Mouse (Mus musculus) C2C12 (cell line): Measurements from ENCODE around the gene Spata7. TPM values are rescaled to one million over a fixed set of nuclear protein-coding genes. Genes with fewer than 3 reads are reported as not detected.

Experiments
- H3K27me3 ChIP-seq: one replicate; pipeline ENCODE4 v1.6.1; 2011; ENCODE audit not compliant: control insufficient read depth, insufficient read depth, insufficient read length
- H3K36me3 ChIP-seq: one replicate; pipeline ENCODE4 v1.6.1; 2011; ENCODE audit not compliant: control insufficient read depth, insufficient read depth
- H3K4me3 ChIP-seq: one replicate; pipeline ENCODE4 v1.5.1; 2011; ENCODE audit warnings: mild to moderate bottlenecking, control low read depth; ENCODE audit not compliant: poor library complexity, insufficient read depth, severe bottlenecking
- H3K79me2 ChIP-seq: one replicate; pipeline ENCODE4 v1.6.1; 2011; ENCODE audit not compliant: control insufficient read depth, insufficient read depth
- H3K79me3 ChIP-seq: one replicate; pipeline ENCODE4 v1.6.1; 2011; ENCODE audit warnings: low read depth, control low read depth
- H3ac ChIP-seq: one replicate; pipeline ENCODE3; 2011; ENCODE audit warnings: low read depth; ENCODE audit not compliant: control insufficient read depth, insufficient read length
- CEBPB ChIP-seq: IDR thresholded peaks from one replicate; pipeline ENCODE4 v1.6.1; 2011; ENCODE audit warnings: low read depth, mild to moderate bottlenecking, control low read depth, moderate library complexity
- CTCF ChIP-seq: IDR thresholded peaks from one replicate; pipeline ENCODE4 v1.5.1; 2011; ENCODE audit not compliant: control insufficient read depth, insufficient read depth, insufficient read length
- FOSL1 ChIP-seq: IDR thresholded peaks from one replicate; pipeline ENCODE4 v1.8.0; 2011; ENCODE audit warnings: mild to moderate bottlenecking, low read length; ENCODE audit not compliant: poor library complexity, insufficient read depth, severe bottlenecking
- MAX ChIP-seq: IDR thresholded peaks from one replicate; pipeline ENCODE4 v1.6.1; 2011; ENCODE audit warnings: mild to moderate bottlenecking, control low read depth
- MYOD1 ChIP-seq: IDR thresholded peaks from one replicate; pipeline ENCODE4 v1.6.1; 2011; ENCODE audit warnings: low read depth; ENCODE audit not compliant: control insufficient read depth, insufficient read length
- MYOG ChIP-seq: IDR thresholded peaks from one replicate; pipeline ENCODE4 v1.6.1; 2011; ENCODE audit not compliant: control insufficient read depth, insufficient read length; ENCODE audit errors: extremely low read depth
- USF1 ChIP-seq: IDR thresholded peaks from one replicate; pipeline ENCODE4 v1.6.1; 2011; ENCODE audit warnings: low read depth, mild to moderate bottlenecking, control low read depth, moderate library complexity
- polyA plus RNA-seq: library from polyadenylated mRNA; unstranded; fragments of >200 nt; fragmentation: generic; extraction: Trizol; gene quantifications from one replicate; pipeline ENCODE4 v1.2.1, GENCODE M21; 2012; ENCODE audit warnings: missing spikeins

The Spata7 gene
- polyA plus RNA-seq, 1 experiment, result 2.7 TPM

DNA sequence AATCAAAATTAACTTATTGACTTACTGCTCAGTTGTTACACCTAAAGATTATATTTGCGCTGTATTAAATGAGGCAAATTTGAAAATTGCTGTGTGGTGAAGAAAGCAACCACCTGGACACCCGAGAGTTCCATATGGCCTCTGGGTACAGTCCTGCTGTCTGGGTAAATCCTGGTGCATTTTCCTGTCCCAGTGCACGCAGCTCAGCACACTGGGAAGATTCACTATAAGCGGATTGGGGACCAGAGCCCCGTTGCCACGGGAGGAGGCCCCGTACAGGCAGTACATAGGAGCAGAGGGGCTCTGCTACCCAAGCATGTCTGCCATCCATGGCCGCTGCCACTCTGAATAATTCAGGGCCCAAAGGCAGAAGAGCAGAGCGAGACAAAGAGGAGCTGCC lies 73.6 kb downstream of the Spata7 start:
- TF ChIP-seq USF1, result no peak
- TF ChIP-seq CEBPB, result no peak
- no peak for TF ChIP-seq CTCF
- TF ChIP-seq MAX, result no peak
- TF ChIP-seq MYOD1, result no peak
- TF ChIP-seq MYOG, result no peak
- no peak for TF ChIP-seq FOSL1
- no peak overlapping the region for H3K4me3 ChIP-seq
- no peaks in the 10 kb centered on the region for H3K79me3 ChIP-seq
- no peaks in the 10 kb centered on the region for H3K27me3 ChIP-seq
- H3ac ChIP-seq, result no peak overlapping the region
- H3K79me2 ChIP-seq, result no peaks in the 10 kb centered on the region
- H3K36me3 ChIP-seq, result peaks cover 79% of the 10 kb centered on the region

DNA sequence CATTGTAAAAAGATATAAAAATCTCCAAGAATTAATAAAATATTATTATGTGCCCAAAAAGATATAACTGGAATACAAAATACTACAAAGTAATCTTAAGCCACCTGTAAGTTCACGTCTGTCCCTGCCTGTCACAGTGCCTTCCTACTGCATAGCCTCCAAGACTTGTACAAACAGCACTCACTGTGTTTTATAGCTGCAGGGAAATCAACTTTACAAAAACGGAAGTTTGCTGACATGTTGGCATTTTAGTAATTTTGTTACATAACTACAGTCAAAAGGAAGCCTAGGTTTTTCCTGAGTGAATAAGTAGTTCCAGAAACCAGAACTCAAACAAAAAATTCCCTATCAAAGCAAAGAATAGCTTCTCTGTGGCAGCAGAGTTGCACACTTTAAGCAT lies 75.6 kb downstream of the Spata7 start:
- Histone ChIP-seq H3K36me3 (peaks cover 78% of the 10 kb centered on the region), H3K79me2 (no peaks in the 10 kb centered on the region), H3K79me3 (no peaks in the 10 kb centered on the region), H3ac (no peak overlapping the region), H3K4me3 (no peak overlapping the region), H3K27me3 (no peaks in the 10 kb centered on the region)
- TF ChIP-seq CTCF (no peak), CEBPB (no peak), MYOG (no peak)

DNA sequence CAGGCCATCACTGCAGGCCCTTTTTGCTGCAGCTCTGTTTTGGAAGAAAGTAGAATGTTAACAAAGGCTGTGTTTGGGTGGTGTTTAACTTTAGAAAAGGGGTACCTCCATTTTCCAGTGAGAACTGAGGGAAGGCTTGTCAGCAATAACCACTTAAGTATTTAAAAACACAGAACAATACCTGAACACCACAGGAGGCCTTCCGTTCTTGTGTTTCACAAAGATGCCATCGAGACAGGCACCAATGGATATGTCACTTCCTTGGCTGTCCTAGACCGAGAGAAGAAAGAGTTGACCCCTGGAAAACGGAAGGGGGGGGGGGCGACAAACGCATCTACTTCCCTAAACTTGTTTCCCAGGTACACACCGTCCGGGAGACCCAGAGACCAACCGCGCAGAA lies 76.0 kb downstream of the Spata7 start:
- H3K4me3 ChIP-seq, result no peak overlapping the region
- H3K36me3 ChIP-seq, result peaks cover 80% of the 10 kb centered on the region
- no peaks in the 10 kb centered on the region for H3K27me3 ChIP-seq
- TF ChIP-seq MYOD1, result no peak
- no peak for TF ChIP-seq CEBPB
- TF ChIP-seq CTCF, result no peak
- TF ChIP-seq MAX, result no peak
- no peak for TF ChIP-seq FOSL1
- TF ChIP-seq USF1, result no peak
- TF ChIP-seq MYOG, result no peak
- no peak overlapping the region for H3ac ChIP-seq
- H3K79me2 ChIP-seq, result no peaks in the 10 kb centered on the region
- no peaks in the 10 kb centered on the region for H3K79me3 ChIP-seq

DNA sequence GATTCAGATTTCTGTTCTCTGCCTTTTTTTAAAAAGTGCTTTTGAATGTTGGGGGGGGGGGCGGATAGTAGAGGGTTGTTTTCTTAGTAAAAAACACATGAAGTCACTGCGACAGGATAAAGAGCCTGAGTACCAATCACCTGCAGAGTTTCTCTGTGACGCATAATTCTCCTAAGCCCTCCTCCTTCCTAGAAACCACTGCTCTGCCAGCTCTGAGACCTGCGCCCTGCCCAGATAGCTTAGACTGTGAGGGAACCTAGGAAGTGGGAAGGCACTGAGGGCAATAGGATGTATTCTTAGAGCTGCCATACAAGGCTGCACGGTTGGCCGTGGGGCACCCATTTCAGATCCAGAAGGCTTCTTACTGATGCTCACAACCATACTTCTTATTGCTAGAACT lies 84.9 kb downstream of the Spata7 start:
- no peak overlapping the region for H3K4me3 ChIP-seq
- H3ac ChIP-seq, result no peak overlapping the region

DNA sequence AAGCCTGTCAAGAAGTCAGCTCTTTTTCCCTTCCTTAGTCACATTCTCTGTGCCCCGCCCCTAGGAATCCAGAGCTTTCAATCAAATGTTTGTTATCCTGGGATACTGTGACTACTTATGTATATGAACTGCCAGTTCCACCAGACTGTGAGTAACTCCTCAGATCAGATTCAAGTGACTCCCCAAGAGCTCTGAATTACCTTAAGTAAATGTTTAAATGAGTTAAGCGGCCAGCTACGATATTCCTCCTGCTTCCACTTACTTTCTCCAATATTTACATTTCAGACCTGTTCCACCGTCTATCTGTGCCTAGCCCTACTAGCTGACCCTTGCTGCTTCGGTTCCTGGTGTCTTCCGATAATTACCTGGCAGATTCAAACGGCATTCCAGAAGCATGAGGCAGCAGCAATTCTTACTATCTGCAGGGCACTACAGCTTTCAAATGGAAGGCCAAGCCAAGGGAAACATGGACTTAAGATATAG lies 85.7 kb downstream of the Spata7 start:
- H3K79me3 ChIP-seq, result peaks cover 26% of the 10 kb centered on the region
- no peaks in the 10 kb centered on the region for H3K27me3 ChIP-seq
- H3K79me2 ChIP-seq, result peaks cover 65% of the 10 kb centered on the region
- no peak overlapping the region for H3K4me3 ChIP-seq
- peaks cover 27% of the 10 kb centered on the region for H3K36me3 ChIP-seq
- H3ac ChIP-seq, result no peak overlapping the region
- TF ChIP-seq MAX, result no peak
- TF ChIP-seq MYOG, result no peak
- TF ChIP-seq CTCF, result no peak
- TF ChIP-seq CEBPB, result no peak
- TF ChIP-seq USF1, result no peak
- TF ChIP-seq MYOD1, result no peak
- TF ChIP-seq FOSL1, result no peak

More for the DNA sequence above, 84.9 kb downstream of the Spata7 start:
- no peaks in the 10 kb centered on the region for H3K27me3 ChIP-seq
- H3K79me3 ChIP-seq, result peaks cover 23% of the 10 kb centered on the region
- TF ChIP-seq CEBPB, result no peak
- TF ChIP-seq MAX, result no peak
- no peak for TF ChIP-seq MYOG
- no peak for TF ChIP-seq CTCF
- TF ChIP-seq MYOD1, result no peak
- no peak for TF ChIP-seq FOSL1
- no peak for TF ChIP-seq USF1
- H3K79me2 ChIP-seq, result peaks cover 56% of the 10 kb centered on the region
- peaks cover 32% of the 10 kb centered on the region for H3K36me3 ChIP-seq

DNA sequence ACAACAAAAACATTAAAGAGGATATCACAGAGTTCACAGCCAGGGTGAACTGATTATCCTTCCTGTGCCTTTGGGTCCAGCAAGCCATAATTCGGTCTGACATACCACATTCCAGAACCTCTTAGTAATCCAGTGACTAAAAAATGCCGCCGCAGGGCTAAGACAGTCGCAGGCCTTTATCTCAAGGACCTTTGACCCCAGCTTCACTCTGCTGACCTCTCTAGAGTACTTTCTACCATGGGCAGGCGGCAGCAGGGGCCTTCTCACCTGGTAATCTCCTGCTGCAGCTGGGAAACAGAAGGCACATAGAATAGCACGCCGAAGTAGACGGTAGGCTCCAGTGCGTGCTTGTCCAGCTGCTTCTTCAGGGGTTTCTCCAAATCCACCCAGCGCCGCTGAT lies 86.8 kb downstream of the Spata7 start:
- TF ChIP-seq CTCF (no peak), MYOG (no peak), MYOD1 (no peak), USF1 (no peak), MAX (no peak), FOSL1 (peak; percentile 58)
- Histone ChIP-seq H3K36me3 (peaks cover 16% of the 10 kb centered on the region), H3K79me2 (peaks cover 76% of the 10 kb centered on the region), H3ac (peak overlapping the region; percentile 16), H3K4me3 (no peak overlapping the region), H3K79me3 (peaks cover 36% of the 10 kb centered on the region), H3K27me3 (no peaks in the 10 kb centered on the region)

DNA sequence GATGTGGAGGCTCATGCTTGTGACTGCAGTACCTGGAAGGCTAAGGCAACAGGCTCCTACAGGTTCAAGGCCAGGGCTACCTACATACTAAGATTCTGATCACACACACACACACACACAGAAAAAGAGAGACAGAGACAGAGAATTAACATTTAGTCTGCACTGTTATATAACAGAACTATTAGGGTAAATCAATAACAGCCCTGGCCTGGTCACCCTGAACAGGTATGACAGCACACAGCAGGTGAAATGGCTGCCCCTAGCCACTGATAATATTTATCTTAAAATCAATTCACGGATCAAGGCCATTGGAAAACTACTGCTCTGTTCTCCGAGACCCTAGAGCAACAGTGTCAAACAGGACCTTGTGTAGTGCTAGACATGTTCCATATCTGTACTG lies 88.2 kb downstream of the Spata7 start:
- Histone ChIP-seq H3K27me3 (no peaks in the 10 kb centered on the region), H3ac (no peak overlapping the region), H3K4me3 (no peak overlapping the region), H3K79me2 (peaks cover 83% of the 10 kb centered on the region), H3K36me3 (peaks cover 10% of the 10 kb centered on the region), H3K79me3 (peaks cover 43% of the 10 kb centered on the region)
- no peak for TF ChIP-seq MYOG
- no peak for TF ChIP-seq CTCF
- no peak for TF ChIP-seq USF1
- no peak for TF ChIP-seq MYOD1
- TF ChIP-seq CEBPB, result no peak
- no peak for TF ChIP-seq FOSL1
- no peak for TF ChIP-seq MAX
